Comparison of ENCODE assay signal across 24 mouse cellular contexts in genomic region chr14:48376112-48376511, GRCm38 (mm10).
DNase-seq lines count a peak whose midpoint lies in the region; ATAC-seq and TF ChIP-seq lines count a peak whose summit lies in the region.
"Had no signal": no experiment of that assay in that cellular context is flagged by ENCODE, and none has a peak within 500 bp of the region (broad histone marks: within the 10 kb centered on the region; RNA-seq: fewer than 3 reads in every experiment).

No protein-coding gene starts in this region.

- DNase-seq in midbrain, postnatal 0 days (ENCODE audit: low spot score), result no peak
- DNase-seq in thymus, postnatal 0 days (ENCODE audit: low spot score), result peak; percentile 53
- DNase-seq in cerebellum, adult 18-20 months, result no peak
- no peak for DNase-seq in adrenal gland, postnatal 10 days
- DNase-seq: adrenal gland, postnatal 25 days; cerebellum, adult 11-12 months; heart, postnatal 10 days; kidney, adult 9 months; kidney, postnatal 25 days; lung, adult 18-20 months; lung, postnatal 14 days; right cerebral cortex, postnatal 25 days had no signal

- H3K27me3 ChIP-seq in midbrain, embryonic 12.5 days, result peaks cover 4% of the 10 kb centered on the region; the same call in 1 of the 2 replicates
- no peaks in the 10 kb centered on the region; the same call in 1 of the 2 replicates for H3K27me3 ChIP-seq in midbrain, postnatal 0 days (ENCODE audit: insufficient read depth, low read length)
- no peaks in the 10 kb centered on the region for H3K27me3 ChIP-seq in intestine, embryonic 16.5 days (replicated peaks; ENCODE audit: control insufficient read depth, insufficient read depth, low read length)
- H3K27me3 ChIP-seq: hindbrain, embryonic 12.5 days had no signal

- ATAC-seq in midbrain, embryonic 12.5 days (ENCODE audit: low FRiP score, low read depth), result no peak
- ATAC-seq in midbrain, postnatal 0 days (ENCODE audit: low FRiP score), result no peak
- peak; percentile 58 for ATAC-seq in inflammation-experienced regulatory T-cells, adult 6 months
- no peak for ATAC-seq in intestine, embryonic 16.5 days
- ATAC-seq: forebrain, embryonic 13.5 days; Patski had no signal

- H3K4me2 ChIP-seq in midbrain, embryonic 12.5 days (replicated peaks), result 0 out of 2 replicates have a peak overlapping the region, but pooled peaks have one; percentile 7
- H3K4me2 ChIP-seq in midbrain, postnatal 0 days (ENCODE audit: low read depth, low read length, poor library complexity, severe bottlenecking), result no peak overlapping the region
- no peak overlapping the region for H3K4me2 ChIP-seq in intestine, embryonic 16.5 days (ENCODE audit: low read depth, low read length)
- H3K4me2 ChIP-seq: forebrain, embryonic 13.5 days; heart, embryonic 11.5 days; hindbrain, embryonic 12.5 days; liver, embryonic 11.5 days had no signal

- H3K9ac ChIP-seq in midbrain, embryonic 12.5 days (replicated peaks), result no peak overlapping the region
- H3K9ac ChIP-seq in midbrain, postnatal 0 days (replicated peaks; ENCODE audit: low read length, poor library complexity, severe bottlenecking), result no peak overlapping the region
- no peak overlapping the region for H3K9ac ChIP-seq in intestine, embryonic 16.5 days (ENCODE audit: low read depth, low read length)
- H3K9ac ChIP-seq: forebrain, embryonic 13.5 days; hindbrain, embryonic 12.5 days had no signal

- 0 out of 2 replicates have a peak, but pooled peaks cover 2% of the 10 kb centered on the region for H3K9me3 ChIP-seq in midbrain, embryonic 12.5 days
- H3K9me3 ChIP-seq in midbrain, postnatal 0 days (ENCODE audit: low read length), result no peaks in the 10 kb centered on the region
- H3K9me3 ChIP-seq in intestine, embryonic 16.5 days (ENCODE audit: control insufficient read depth, low read length), result no peaks in the 10 kb centered on the region
- H3K9me3 ChIP-seq: forebrain, embryonic 13.5 days; hindbrain, embryonic 12.5 days; limb, embryonic 10.5 days; megakaryocyte, embryonic 14.5 days had no signal

- peaks cover 5% of the 10 kb centered on the region; the same call in 1 of the 2 replicates for H3K4me1 ChIP-seq in midbrain, embryonic 12.5 days
- 0 out of 2 replicates have a peak, but pooled peaks cover 3% of the 10 kb centered on the region for H3K4me1 ChIP-seq in midbrain, postnatal 0 days (ENCODE audit: insufficient read depth, low read length)
- no peaks in the 10 kb centered on the region for H3K4me1 ChIP-seq in intestine, embryonic 16.5 days (ENCODE audit: control insufficient read depth, insufficient read depth, low read length)
- H3K4me1 ChIP-seq: hindbrain, embryonic 12.5 days; limb, embryonic 10.5 days; megakaryocyte, embryonic 14.5 days had no signal

- TF ChIP-seq CTCF in midbrain, postnatal 0 days (IDR thresholded peaks at IDR 0.05), result no peak

- no peak overlapping the region for H3K4me3 ChIP-seq in midbrain, embryonic 12.5 days
- H3K4me3 ChIP-seq in midbrain, postnatal 0 days (ENCODE audit: low read depth, low read length), result no peak overlapping the region
- H3K4me3 ChIP-seq in intestine, embryonic 16.5 days (ENCODE audit: low read length), result no peak overlapping the region
- H3K4me3 ChIP-seq: forebrain, embryonic 13.5 days; hindbrain, embryonic 12.5 days; left cerebral cortex, adult 2 months; limb, embryonic 10.5 days; megakaryocyte, embryonic 14.5 days; myocyte had no signal

- WGBS in midbrain, embryonic 12.5 days, result 17% methylated on average over 5 of the region's 5 CpGs
- WGBS in midbrain, postnatal 0 days, result 21% methylated on average over 5 of the region's 5 CpGs
- WGBS in intestine, embryonic 16.5 days, result 28% methylated on average over 5 of the region's 5 CpGs

- H3K36me3 ChIP-seq in midbrain, embryonic 12.5 days, result no peaks in the 10 kb centered on the region
- H3K36me3 ChIP-seq in midbrain, postnatal 0 days (ENCODE audit: insufficient read depth, low read length), result no peaks in the 10 kb centered on the region
- no peaks in the 10 kb centered on the region for H3K36me3 ChIP-seq in intestine, embryonic 16.5 days (ENCODE audit: control insufficient read depth, insufficient read depth, low read length)
- H3K36me3 ChIP-seq: hindbrain, embryonic 12.5 days; limb, embryonic 10.5 days had no signal

- H3K27ac ChIP-seq in midbrain, embryonic 12.5 days (replicated peaks), result no peak overlapping the region
- H3K27ac ChIP-seq in midbrain, postnatal 0 days (ENCODE audit: low read depth, low read length), result no peak overlapping the region
- H3K27ac ChIP-seq in intestine, embryonic 16.5 days (ENCODE audit: low read length), result no peak overlapping the region
- H3K27ac ChIP-seq: forebrain, embryonic 13.5 days; hindbrain, embryonic 12.5 days; left cerebral cortex, adult 2 months; limb, embryonic 10.5 days had no signal
